Mouse (Mus musculus) inflammation-experienced regulatory T-cells (primary cell): ENCODE data around the gene Adcy6. TPM values are rescaled to one million over a fixed set of nuclear protein-coding genes. Genes with fewer than 3 reads are reported as not detected.

ENCODE experiments used
- polyA plus RNA-seq, 2 experiments: library from polyadenylated mRNA; unstranded; fragments of 100-300 nt; shearing (Covaris generic); gene quantifications; one replicate each; pipeline ENCODE4 v1.2.1; 2017

Gene Adcy6
- polyA plus RNA-seq = 1 to 10 TPM in 1 of 2 experiments, under 1 TPM in 1; 0.82 to 7.4 TPM

GRCm38 (mm10) chr15:98609331-98610130 lies at the start of gene Adcy6:
TSS of gene Adcy6 (minus strand) at chr15:98610076.

GRCm38 (mm10) chr15:98630540-98630939 lies 20.7 kb upstream of the Adcy6 start, which contains the start of gene Cacnb3:
TSS of gene Cacnb3 (plus strand) at chr15:98630840.

GRCm38 (mm10) chr15:98570873-98571538 lies 38.9 kb downstream of the Adcy6 start, which contains the start of the genes Ccnt1 and 4930415O20Rik:
TSS of gene Ccnt1 (minus strand) at chr15:98570923.
TSS of gene 4930415O20Rik (plus strand) at chr15:98571004.

Other genes starting within 250 kb of the Adcy6 start
- not detected for gene Olfr283, start 229.1 kb downstream of the Adcy6 start, polyA plus RNA-seq
- gene Olfr282, start 178.9 kb downstream of the Adcy6 start, polyA plus RNA-seq = not detected
- 1 to 10 TPM in 1 of 2 experiments, under 1 TPM in 1; 0.13 to 2.7 TPM for gene Olfr281, start 157.5 kb downstream of the Adcy6 start, polyA plus RNA-seq
- gene OR5BS1P, start 140.2 kb downstream of the Adcy6 start, polyA plus RNA-seq = under 1 TPM; 0.11 to 0.26 TPM
- under 1 TPM in 1 of 2 experiments, not detected in 1; 0.38 TPM for gene Lalba, start 127.4 kb downstream of the Adcy6 start, polyA plus RNA-seq
- gene Olfr279, start 117.7 kb downstream of the Adcy6 start, polyA plus RNA-seq = under 1 TPM; 0.24 to 0.65 TPM
- 100 to 1,000 TPM in 1 of 2 experiments, 10 to 100 TPM in 1; 95.3 to 111 TPM for gene Kansl2, start 75.8 kb downstream of the Adcy6 start, polyA plus RNA-seq
- gene Ccnt1, start 39.2 kb downstream of the Adcy6 start, polyA plus RNA-seq = 10 to 100 TPM; 59.4 to 69.7 TPM
- not detected for gene 4930415O20Rik, start 39.1 kb downstream of the Adcy6 start, polyA plus RNA-seq
- 1 to 10 TPM in 1 of 2 experiments, under 1 TPM in 1; 0.34 to 4.0 TPM for gene Cacnb3, start 20.8 kb upstream of the Adcy6 start, polyA plus RNA-seq
- 10 to 100 TPM; 15.4 to 17.3 TPM for gene Ddx23, start 52.8 kb upstream of the Adcy6 start, polyA plus RNA-seq
- 1 to 10 TPM in 1 of 2 experiments, under 1 TPM in 1; 0.93 to 2.1 TPM for gene Rnd1, start 67.4 kb upstream of the Adcy6 start, polyA plus RNA-seq
- 1 to 10 TPM in 1 of 2 experiments, under 1 TPM in 1; 0.28 to 2.4 TPM for gene Ccdc65, start 98.1 kb upstream of the Adcy6 start, polyA plus RNA-seq
- gene Fkbp11, start 118.1 kb upstream of the Adcy6 start, polyA plus RNA-seq = 1 to 10 TPM; 1.1 to 4.0 TPM
- gene Arf3, start 153.1 kb upstream of the Adcy6 start, polyA plus RNA-seq = 100 to 1,000 TPM; 138 to 147 TPM
- under 1 TPM; 0.52 to 0.61 TPM for gene Wnt10b, start 168.1 kb upstream of the Adcy6 start, polyA plus RNA-seq
- under 1 TPM in 1 of 2 experiments, not detected in 1; 0.89 TPM for gene Wnt1, start 179.8 kb upstream of the Adcy6 start, polyA plus RNA-seq
- gene Ddn, start 199.4 kb upstream of the Adcy6 start, polyA plus RNA-seq = 1 to 10 TPM in 1 of 2 experiments, not detected in 1; 1.8 TPM
- gene Prkag1, start 221.4 kb upstream of the Adcy6 start, polyA plus RNA-seq = 100 to 1,000 TPM in 1 of 2 experiments, 10 to 100 TPM in 1; 97.2 to 156 TPM